Mouse (Mus musculus): ENCODE measurements at regions not wholly inside any gene's neighbourhood (a gene's known extent, or its start where the extent isn't known, plus 50 kb on each side); places are given as distances from the start of the nearest gene placed in this dataset.
"Not testable (repeated sequence)": the region's sequence is repeated elsewhere in the genome, so short reads cannot be mapped to it uniquely, and the experiment has no call there.

DNA sequence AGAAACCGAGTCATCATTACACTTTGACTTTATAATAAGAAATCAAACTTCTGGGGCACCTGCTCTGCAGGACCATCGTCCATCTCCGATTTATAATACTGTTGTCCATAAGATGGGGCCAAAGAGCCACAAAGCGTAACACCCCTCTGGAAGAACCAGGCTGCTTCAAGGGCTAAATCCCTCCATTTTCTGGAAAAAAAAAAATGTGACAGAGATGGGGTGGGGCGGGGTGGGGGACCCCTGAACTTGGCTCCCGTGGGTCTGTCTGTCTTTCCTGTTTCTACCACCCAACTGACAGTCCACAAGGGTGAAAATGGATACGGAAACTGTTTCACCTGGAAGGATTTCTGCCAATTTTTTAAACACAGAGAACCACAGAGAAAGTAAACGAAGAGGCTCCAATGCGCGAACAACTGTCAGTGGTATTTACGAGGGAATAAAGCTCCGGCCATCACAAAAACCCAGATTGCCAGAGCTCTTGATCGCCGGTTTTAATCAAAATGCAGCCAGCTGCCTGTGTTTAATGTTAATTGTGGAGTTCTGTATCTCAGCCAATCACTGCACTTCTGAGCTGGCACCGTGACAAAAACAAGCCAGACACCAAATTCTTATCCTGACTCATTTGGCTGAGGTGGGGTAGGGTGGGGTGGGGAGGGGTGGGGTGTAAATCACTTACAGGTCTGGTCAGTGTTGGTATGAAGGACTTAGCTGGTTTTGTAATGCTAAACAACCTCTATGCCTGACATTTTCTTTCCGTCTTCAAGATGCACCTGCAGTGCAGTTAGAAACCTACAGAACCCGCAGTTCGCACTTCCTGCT lies 122.5 kb upstream of the Dapk1 start:
- no peak for DNase-seq

DNA sequence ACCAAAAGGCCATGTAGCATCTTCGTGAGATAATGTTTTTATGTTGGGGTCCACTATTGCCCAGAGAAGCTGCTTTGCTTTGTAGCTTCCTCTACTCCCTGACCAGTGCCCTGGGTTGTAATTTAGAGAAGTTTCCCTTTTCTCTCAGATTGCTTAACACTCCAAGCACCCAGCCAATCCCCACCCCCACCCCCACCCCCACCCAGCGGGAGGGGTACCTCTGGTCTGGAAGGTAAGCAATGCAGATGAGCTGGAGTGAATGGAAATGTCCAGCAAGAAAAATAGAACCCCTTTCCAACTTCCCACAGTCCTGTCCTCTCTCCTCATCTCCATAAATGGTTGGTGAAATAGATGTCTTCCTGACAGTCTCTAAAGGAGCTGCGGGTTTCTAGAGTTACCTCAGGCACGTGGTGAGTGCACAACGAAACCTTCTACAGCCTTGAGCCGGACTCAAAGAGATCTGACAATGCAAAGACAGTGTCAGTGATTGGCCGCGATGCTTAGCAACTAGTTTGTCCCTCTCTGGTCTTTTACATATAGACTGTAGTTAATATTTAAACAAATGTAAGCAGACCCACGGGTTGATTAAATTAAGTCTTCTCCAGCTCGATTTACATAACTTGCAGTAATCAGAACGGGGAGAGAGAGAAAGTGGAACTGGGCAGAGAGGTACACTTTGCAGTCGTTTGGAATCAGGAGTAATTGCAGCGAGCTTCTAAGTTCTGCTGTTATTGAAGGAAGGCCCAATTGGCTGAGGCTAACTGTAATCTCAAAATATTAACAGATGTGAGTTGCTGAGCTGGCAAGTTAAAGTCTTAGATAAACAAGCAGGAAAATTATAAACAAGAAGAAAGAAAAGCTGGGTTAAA lies 121.7 kb upstream of the Dapk1 start:
- no peak for DNase-seq

DNA sequence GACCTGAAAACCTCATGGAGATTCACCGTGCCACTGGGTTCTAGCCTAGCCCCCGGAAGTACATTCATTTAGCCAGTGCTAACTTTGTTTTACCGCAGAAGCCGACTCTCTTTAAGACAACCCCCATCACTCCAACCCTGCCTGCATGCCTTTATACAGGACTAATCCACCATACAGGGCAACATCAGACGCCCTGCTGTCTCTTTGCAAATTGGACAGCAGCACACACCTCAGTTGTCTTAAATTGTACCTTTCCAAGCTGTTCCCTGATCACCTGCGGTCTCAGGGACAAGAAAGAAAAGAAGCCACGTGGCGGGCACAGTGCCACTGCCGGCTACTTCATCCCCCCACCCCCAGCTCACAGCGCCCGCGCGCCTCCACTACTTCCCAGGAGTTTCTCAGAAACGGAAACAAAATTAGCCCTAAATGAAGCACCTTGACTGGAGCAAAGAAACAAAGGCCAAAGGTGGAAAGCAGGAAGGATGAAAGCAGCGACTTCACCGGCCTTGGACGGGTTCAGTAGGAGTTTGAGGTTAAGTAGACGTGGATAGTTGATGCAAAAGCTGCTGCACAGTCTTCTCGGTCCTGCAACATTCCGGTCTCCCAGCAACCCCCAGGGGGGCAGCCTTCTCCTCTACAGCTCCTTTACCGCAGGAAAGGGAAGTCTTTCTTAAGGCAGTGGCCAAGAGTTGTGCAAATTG lies 120.9 kb upstream of the Dapk1 start:
- no peak for DNase-seq

DNA sequence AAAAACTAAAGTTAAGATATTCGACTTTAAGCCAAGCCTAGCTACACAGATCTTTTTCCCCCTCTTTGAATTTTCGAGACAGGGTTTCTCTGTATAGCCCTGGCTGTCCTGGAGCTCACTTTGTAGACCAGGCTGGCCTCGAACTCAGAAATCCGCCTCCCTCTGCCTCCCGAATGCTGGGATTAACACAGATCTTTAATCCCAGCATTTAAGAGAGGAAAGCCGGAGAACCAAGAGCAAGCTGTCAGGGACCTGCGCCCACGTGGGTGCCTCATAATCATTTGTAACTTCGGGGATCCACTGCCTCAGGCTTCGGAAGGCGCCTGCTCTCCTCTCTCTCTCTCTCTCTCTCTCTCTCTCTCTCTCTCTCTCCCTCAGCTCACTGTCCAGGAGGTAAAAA lies 120.3 kb upstream of the Dapk1 start:
- not testable (repeated sequence) for DNase-seq

DNA sequence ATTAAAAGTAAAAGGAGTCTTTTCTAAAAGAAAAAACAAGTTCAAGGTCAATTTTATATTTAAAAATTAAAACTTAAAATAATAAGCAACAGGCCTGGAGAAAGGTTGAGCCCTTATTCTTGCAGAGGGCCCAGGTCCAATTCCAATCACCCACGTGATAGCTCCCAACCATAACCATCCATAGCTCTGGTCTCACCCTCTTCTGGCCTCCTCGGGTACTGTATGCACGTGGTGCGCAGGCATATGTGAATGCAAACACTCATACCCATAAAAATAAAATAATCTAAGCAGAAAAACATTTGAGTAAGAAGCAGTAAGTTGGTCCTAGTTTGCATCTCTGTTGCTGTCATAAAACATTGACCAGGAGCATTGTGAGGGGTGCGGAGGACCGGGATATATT lies 119.8 kb upstream of the Dapk1 start:
- DNase-seq: no peak

DNA sequence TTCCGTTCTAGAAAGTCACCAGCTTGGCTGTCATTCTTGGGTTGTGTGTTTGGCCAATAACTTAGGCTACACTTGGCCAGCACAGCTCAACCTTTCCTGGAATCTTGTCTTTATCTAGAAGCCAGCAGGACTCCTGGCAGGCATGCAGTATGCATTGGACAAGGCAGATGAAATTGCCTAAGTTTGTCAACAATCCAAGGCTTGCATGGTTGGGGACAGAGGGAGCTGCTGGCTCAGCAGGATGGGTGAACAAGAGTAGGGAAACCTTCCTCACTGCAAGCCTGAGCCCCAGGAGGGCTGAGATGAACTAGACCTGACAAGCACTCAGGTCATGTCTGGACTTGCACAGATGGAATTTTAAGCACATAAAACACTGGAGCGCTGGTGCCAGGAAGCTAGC lies 115.6 kb upstream of the Dapk1 start:
- peak; percentile 72 for DNase-seq

DNA sequence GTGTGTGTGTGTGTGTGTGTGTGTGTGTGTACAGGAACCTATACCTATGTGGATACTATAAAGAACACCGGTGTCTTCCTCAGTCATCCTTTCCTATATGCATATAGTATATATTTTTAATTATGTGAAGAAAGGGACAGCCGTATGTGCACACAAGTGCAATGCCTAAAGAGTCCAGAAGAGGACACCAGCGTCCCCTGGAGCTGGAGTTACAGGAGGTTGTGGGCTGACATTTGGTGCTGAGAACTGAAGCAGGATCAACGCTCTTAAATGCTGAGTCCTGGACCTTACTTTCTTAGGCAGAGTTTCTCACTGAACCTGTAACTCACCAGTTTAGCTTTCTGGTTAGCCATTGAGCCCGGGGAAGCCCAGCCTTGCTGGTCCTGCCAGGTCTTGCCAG lies 114.9 kb upstream of the Dapk1 start:
- DNase-seq: no peak

DNA sequence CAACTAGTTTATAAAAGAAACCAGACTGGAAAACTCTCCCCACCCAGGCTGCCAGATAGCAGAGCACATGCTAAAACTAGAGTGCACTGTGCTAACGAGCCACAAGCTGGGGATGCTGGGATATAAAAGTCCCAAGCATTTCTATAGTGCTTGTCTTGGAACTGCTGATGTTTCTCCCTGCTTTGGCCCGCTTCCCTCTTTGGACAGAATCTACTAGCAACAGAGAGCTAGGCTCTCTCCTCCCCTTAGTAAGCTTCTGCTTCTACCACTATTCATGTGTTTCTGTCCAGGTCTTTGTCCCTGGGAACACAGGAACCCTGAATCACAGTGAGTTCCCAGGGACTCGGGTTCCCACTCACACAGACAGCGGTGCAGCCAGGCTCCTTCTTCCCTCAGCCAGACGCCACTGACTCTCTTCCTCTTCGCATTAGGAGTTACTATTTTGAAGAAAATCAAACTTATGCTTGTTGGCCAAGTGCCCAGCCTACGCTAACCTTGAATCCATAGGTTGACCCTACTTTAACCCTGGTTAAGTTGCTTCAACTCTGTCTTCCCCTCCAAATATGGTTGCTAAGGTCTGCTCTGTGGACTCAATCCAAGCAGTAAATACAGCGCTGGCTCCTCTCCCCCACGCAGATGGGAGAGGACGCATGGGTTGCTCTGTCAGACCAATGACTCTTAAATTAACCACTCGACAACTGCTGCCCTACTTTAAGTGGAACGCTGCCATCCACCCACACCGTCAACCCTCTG lies 113.4 kb upstream of the Dapk1 start:
- DNase-seq: peak; percentile 74

DNA sequence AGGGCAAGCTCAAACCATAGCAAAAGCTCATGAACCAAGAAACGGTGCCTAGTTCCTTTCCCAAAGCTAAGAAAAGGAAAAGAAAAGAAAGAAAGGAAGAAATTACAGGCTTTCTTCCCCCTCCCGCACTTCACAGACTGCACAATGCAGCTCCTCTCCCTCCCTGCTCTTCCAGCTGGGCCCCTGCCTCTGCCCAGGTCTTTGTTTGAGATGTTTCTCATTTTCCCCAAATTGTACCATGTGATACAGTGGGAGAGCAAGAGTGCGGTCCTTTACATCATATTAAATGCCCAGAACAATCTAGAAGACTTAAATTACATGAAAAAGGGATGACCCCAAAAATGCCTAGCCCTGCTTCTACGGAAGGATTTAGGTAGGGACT lies 112.9 kb upstream of the Dapk1 start:
- DNase-seq: no peak

DNA sequence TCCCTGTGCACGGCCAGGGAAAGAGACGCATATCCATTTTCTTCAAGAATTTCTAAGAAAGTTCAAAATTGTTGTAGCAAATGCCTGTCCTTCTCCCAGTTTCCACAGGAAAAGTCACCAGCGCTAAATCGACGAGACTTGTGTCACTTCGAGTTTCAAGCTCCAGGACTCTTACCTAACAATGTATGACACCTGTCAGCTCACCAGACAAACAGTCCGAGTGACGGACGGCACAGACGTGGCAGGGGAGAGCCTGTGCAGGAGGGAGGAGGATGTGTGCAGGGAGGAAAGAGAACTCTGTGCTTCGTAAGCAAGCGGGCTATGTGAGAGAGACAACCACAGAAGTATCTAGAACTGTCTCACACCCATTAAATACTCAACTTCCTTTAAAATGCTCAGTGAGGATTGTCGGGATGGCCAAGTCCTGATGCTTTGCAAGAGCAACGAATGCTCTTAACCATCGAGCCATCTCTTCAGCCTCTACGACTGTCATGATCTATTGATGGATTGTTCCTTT lies 109.7 kb upstream of the Dapk1 start:
- DNase-seq: no peak

DNA sequence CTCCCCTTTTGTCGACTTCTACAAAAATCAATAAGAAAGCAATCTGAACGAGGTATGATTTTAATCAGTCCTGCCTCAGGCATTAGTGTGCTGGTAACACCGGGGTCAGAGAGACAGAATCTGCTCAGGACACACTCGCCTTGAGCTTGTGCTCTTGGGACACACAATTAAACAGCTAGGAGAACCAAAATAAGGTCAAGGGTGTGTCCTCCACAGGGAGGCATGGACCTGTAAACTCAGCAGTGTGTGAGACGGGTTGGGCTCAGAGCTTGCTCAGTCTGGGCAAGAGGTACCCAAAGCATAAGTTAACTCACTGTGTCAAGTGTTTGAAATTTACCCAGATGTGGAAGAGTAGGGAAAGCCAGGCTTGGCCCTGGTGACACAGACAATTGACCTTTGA lies 107.9 kb upstream of the Dapk1 start:
- no peak for DNase-seq

DNA sequence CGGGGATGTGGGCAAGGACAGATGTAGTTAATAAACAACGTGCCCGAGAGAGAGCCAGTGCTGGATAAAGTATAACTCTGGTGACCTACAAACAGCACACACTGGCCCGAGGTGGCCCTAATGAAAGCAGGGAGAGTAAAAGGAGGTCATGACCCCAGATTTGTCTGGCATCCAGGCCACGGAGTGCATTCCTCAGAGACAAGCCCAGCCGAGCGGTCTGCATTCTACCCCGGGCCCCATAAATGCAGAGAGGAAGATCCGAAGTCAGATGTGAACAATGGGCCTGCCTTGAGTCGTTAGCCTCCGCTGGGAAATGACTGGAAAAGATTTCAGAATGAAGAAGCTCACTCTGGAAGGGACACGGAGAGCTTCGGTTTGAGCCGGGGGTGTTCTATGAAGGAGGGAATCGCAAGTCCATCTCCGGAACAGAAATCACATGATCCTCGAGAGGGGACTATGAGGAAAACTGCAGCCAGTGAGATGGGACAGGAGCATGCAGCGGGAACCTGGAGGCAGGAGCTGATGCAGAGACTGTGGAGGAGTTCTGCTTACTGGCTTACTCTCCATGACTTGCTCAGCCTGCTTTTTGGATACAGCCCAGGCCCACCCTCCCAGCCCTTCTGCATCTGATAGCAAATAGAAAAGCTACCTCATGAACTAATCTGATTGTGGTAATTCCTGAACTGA lies 103.9 kb upstream of the Dapk1 start:
- DNase-seq: no peak

DNA sequence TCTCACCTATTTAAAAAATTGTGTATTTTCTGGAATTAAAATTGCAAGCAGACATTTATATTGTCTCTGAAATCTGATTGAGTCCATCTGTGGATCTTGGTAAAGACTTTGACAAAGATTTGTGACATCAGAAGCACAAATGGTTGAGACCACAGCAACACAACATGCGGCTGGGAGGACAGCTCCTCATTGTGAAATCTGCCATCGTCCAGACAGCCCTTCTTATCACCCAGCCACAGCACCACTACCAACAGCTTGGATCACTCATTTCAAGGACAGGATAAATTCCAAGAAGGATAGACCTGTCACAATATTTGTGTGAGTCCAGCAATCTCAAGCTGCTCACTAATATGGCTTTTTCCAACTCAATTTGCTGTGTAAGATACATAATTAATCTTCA lies 97.6 kb upstream of the Dapk1 start:
- DNase-seq: no peak

DNA sequence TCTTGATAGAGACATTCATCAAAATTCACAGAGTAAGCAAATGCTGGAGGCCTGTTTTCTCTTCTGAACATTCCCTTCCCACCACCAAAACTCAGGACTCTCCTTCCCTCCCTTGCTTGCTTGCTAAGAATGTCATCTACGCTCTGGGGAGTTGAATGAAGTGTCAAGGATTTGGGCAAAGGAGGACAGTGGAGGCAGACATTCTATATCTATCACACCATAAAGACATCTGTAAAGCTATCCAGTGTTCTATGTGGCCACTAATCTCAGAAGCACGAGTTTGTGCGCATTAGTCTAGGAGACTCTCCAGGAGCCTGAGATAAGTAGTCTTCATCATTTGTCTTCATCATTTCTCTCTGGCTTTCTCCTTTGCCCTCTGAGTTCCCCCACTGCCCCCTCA lies 94.1 kb upstream of the Dapk1 start:
- DNase-seq: no peak

DNA sequence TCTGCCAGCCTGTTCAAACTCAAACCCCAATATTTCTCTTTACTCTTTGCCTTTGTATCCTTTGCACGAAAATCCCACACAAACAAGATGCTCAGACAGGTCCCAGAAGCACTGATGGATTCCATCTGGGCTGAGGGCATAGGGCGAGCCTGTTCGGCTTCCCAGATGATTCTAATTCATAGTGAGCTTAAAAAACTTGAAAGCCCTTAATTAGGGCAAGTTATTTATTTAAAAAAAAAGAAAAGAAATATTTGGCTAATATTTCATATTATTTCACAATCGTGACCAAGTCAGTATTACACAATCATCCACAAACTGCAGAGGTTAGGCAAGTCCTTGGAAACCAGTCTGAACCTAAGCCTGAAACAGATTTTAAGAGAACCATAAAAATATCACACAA lies 93.7 kb upstream of the Dapk1 start:
- DNase-seq: no peak

DNA sequence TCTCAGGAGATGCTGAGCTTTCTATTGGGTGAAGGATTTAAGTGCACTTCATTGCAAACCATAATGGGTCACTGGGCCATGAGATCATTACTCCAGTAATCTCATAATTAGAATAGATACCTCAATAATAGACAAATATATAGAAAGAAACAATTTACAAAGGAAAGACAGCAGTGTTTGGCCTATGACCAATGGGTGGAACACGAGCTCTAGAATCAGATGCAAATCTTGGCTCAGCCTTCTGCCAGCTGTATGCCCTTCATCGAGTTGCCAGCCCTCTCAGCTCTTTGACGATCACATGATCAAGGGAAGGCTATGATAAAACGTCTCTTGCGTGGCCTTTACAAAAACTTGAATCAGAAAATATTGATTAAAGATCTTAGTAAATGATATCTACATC lies 92.9 kb upstream of the Dapk1 start:
- DNase-seq: no peak

DNA sequence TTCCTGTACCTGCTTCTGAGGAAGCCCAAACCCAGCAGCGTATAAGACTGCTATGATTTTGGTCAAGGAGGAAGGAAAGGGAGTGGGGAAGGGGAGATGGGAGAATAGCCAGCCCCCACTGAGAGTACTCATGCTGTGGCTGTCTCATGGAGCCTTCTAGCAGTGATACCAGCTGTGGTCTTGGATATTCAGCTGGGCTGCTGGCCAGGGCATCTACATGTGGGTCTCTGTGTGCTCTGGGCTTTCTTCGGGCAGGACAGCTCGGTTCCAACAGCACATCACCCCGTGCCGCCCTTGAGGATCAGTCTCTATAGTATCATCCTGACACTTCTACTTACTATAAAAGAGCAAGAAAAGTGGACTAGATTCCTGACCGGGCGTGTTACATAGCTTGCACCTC lies 90.6 kb upstream of the Dapk1 start:
- DNase-seq: no peak

DNA sequence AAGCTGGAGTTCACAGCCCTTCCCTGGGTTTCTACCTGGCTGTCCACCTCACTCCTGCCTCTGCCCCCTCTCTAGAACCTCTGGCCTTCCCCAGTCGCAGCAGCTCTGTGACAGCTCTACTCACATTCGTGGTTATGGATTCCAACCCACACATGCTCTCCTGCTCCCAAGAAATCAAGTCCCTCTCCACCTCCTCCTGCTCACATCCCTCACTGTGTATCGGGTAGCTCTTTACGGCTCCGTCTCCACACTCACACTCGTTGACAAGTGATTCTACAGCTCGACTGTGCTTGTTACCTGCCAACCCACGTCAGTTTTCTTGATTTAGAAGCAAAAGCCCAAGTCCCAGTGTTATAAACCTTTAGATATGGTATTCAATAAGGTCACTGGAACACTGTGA lies 90.1 kb upstream of the Dapk1 start:
- DNase-seq: no peak

DNA sequence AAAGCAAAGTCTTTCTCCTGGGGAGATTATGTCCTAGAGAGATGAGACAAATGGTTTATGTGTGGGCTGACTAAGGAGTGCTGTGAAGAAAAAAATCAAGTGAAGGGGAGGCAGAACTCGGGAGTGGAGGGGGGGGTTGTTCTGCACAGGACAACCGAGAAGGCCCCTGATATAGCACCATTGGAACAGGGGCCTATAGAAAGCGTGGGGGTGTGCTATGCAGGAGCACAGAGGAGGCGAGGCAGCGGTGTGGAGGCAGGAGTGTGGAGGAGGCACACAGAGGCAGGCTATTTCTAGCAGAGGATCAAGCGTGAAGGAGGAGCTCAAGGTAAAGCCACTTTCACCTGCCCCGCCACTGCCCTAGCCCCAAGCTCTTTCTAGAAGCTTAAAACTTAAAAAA lies 88.0 kb upstream of the Dapk1 start:
- no peak for DNase-seq

DNA sequence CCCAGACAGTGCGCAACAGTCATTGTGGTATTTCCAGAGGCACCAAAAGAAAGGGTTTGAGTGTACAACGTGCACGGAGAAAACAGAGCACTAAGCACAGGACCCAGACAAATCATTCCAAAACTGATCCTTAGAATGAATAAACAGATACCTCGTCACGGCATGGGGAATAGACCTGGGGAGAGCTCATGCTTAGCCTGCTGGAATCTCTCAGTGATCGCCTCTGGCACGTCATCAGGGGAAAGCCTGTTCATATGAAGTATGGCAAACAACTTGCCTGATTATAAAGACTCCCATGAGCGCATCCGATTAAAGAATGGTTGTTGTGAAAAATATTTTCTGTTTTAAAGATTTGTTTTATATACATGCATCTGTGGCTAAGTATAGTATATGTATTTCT lies 86.9 kb upstream of the Dapk1 start:
- no peak for DNase-seq

DNA sequence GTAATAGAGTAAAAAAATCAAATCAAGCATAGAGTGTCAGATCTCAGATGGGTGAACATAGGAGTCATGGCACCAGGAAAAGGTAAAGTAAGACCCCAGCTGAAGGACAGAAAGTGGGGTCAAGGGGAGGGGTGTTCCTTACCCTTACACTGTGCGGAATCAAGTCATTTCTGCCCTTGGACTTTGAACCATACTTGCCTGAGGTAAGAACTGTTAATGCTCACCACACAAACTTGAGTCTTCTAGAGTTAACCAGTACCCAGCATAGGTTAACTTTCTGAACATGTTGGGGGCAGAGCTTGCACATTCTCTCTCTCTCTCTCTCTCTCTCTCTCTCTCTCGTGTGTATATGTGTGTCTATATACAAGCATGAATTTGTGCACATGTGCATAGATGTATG lies 83.7 kb upstream of the Dapk1 start:
- no peak for DNase-seq

DNA sequence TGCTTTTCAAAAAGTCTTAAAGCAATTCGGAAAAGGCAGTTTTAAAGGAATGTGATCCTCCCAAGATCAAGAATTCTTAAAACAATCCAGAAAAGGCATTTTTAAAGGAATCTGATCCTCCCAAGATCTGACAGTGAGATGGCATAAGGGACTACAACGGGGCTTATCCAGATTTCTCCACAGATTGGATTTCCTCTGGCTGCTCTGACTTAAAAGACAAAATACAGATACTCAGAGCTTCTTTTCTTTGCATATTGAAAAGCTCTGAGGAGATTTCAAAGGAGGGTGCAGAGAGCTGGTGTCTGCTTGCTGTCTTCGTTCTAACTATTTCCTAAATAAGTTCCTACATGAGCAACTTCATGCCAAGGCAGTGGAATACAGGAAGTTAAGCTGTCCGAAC lies 82.0 kb upstream of the Dapk1 start:
- DNase-seq: no peak

Data from cerebellum, adult 11-12 months (tissue).